Mouse (Mus musculus) macrophage (primary cell): ENCODE data around the gene Trappc12. TPM values are rescaled to one million over a fixed set of nuclear protein-coding genes. Genes with fewer than 3 reads are reported as not detected.

ENCODE experiments used
- H3K27ac ChIP-seq: fragments of 350-480 bp; formaldehyde crosslinking; 2 replicates; pipeline ENCODE4 v1.9.0; 2021
- H3K36me3 ChIP-seq: fragments of 350-480 bp; formaldehyde crosslinking; 2 replicates; pipeline ENCODE4 v1.9.0; 2021; ENCODE audit errors: inconsistent target
- H3K4me3 ChIP-seq: fragments of 350-480 bp; formaldehyde crosslinking; 2 replicates; pipeline ENCODE4 v1.9.0; 2021; ENCODE audit errors: inconsistent target
- H3K79me2 ChIP-seq: fragments of 350-480 bp; formaldehyde crosslinking; 2 replicates; pipeline ENCODE4 v1.9.0; 2021; ENCODE audit errors: inconsistent target
- WGBS: methylation state at CpG from one replicate; pipeline ENCODE4 v1.1.7; 2026; ENCODE audit warnings: inconsistent platforms; ENCODE audit not compliant: missing documents; 5-methylcytosine and 5-hydroxymethylcytosine counted together
- polyA plus RNA-seq: library from polyadenylated mRNA; stranded (reverse); fragments of 250-400 nt; gene quantifications from 3 replicates; pipeline ENCODE4 v1.2.4, GENCODE M21; 2018; ENCODE audit warnings: inconsistent platforms

Trappc12 gene
- polyA plus RNA-seq, 1 experiment from 2014 or later: 18.0 TPM

- H3K27ac ChIP-seq: no peak overlapping the region
- no peak overlapping the region for H3K4me3 ChIP-seq
- H3K36me3 ChIP-seq: peaks cover 68% of the 10 kb centered on the region
- H3K79me2 ChIP-seq: no peaks in the 10 kb centered on the region
- 94% methylated on average over 7 of the region's 7 CpGs for WGBS
Observed at GRCm38 (mm10) chr12:28690730-28691129, 59.5 kb downstream of the Trappc12 start.

GRCm38 (mm10) chr12:28688996-28689395 lies 61.3 kb downstream of the Trappc12 start:
- 96% methylated on average over 6 of the region's 6 CpGs for WGBS
- Histone ChIP-seq H3K27ac (no peak overlapping the region), H3K36me3 (peaks cover 56% of the 10 kb centered on the region), H3K79me2 (no peaks in the 10 kb centered on the region), H3K4me3 (no peak overlapping the region)

DNA sequence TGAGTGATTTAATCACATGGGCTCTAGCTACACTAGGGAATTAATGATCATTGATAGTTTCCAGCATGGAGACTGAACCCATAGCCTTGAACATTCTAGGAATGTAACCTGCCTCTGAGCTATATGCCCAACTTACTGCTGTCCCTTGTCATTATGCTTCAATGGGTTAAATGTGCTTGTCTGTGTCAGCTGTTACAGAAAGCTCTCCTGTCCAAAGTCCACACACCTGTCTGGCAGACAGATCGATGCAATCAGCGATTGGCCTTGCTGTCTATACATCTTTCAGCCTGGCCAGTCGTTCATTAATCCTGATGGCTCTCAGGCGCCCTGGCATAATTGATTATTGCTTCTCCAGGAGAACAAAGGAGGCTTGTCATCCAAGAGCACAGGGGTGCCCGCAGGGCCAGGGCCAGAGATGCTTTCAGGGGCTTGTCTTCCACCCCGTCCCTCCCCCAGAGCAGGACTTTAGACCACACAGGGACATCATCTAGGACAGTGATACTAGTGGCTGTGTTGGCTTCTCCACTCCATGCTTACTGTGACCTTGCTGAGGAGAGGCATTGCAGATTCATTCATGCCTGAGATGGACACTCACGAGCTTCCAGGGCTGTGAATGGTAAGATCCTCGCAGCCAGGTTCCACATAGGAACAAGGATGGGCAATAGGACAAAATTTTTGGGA lies 63.9 kb downstream of the Trappc12 start:
- Histone ChIP-seq H3K4me3 (no peak overlapping the region), H3K36me3 (peaks cover 40% of the 10 kb centered on the region), H3K79me2 (no peaks in the 10 kb centered on the region), H3K27ac (no peak overlapping the region)
- WGBS: 93% methylated on average over 8 of the region's 8 CpGs

DNA sequence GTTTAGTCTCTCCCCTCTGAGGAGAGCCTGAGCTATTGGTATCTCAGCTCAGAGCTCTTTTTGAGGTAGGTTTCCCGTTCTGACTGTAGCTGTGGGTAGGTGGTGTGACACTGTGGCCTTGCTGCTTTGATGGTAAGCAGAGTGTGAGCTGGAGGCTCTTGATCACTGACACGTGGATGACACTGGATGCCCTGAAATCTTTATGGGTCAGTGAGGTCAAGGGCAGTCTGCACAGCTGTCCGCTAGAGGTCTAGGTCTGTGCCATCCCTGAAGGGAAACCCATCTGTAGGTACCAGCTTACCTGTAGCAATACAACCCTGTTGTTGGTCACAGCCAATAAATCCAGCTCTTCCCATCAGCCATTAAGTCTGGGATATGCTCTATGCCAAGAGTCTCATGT lies 64.5 kb downstream of the Trappc12 start:
- H3K4me3 ChIP-seq: no peak overlapping the region
- 92% methylated on average over 3 of the region's 3 CpGs for WGBS
- H3K27ac ChIP-seq: no peak overlapping the region
- peaks cover 40% of the 10 kb centered on the region for H3K36me3 ChIP-seq
- H3K79me2 ChIP-seq: no peaks in the 10 kb centered on the region

DNA sequence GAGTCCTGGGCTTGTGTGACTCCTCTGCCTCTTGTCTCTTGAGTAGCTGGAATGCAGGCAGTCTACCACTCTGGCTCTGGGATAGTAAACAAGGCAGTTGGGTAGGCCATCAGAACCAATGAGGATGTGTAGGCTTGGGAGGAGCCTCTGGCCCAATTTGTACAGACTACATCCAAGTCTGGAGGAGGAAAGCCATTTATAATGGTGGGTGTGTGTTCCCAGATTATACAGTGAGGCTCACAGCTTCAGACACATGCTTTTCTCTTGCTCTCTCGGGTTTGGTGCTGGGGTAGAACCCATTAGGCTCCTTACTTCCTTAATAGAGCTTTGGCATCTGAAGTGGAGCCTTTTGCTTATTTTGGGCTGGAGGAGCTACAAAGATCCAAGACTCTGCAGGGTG lies 65.6 kb downstream of the Trappc12 start:
- H3K4me3 ChIP-seq: no peak overlapping the region
- WGBS: 100% methylated on average over 1 of the region's 1 CpGs
- H3K27ac ChIP-seq: no peak overlapping the region
- H3K36me3 ChIP-seq: peaks cover 39% of the 10 kb centered on the region
- H3K79me2 ChIP-seq: no peaks in the 10 kb centered on the region

DNA sequence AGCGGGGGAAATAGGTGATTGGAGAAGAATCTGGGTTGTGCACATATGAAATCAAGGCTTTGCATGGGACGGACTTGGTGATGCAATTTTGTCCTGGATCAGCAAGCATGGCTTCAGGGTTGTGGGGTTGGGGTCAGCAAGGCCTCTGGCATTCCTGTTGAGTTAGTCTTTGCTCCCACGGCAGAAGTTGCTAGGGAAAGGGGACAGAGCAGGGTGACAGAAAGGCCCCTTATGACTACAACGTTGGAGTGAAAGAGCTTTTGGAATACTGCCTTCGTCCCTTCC lies 74.4 kb downstream of the Trappc12 start:
- WGBS: 61% methylated on average over 5 of the region's 5 CpGs
- Histone ChIP-seq H3K36me3 (peaks cover 24% of the 10 kb centered on the region; the same call in 1 of the 2 replicates), H3K27ac (peak overlapping the region; percentile 87), H3K79me2 (peaks cover 34% of the 10 kb centered on the region), H3K4me3 (peak overlapping the region; percentile 64)

GRCm38 (mm10) chr12:28675121-28675924 lies 74.9 kb downstream of the Trappc12 start, which contains the start of gene Adi1:
TSS of gene Adi1 (plus strand) at chr12:28675231.
- Histone ChIP-seq H3K36me3 (peaks cover 19% of the 10 kb centered on the region; the same call in 1 of the 2 replicates), H3K4me3 (peak within 1 kb of the TSS; percentile 64), H3K27ac (peak within 1 kb of the TSS; percentile 87), H3K79me2 (peaks cover 34% of the 10 kb centered on the region)
- 1% methylated on average over 47 of the region's 53 CpGs for WGBS

- Histone ChIP-seq H3K27ac (no peak overlapping the region), H3K79me2 (peaks cover 34% of the 10 kb centered on the region), H3K4me3 (peak overlapping the region; percentile 64; the same call in 1 of the 2 replicates), H3K36me3 (peaks cover 8% of the 10 kb centered on the region; the same call in 1 of the 2 replicates)
- 80% methylated on average over 8 of the region's 10 CpGs for WGBS
Observed at GRCm38 (mm10) chr12:28674038-28674720, 76.1 kb downstream of the Trappc12 start.

DNA sequence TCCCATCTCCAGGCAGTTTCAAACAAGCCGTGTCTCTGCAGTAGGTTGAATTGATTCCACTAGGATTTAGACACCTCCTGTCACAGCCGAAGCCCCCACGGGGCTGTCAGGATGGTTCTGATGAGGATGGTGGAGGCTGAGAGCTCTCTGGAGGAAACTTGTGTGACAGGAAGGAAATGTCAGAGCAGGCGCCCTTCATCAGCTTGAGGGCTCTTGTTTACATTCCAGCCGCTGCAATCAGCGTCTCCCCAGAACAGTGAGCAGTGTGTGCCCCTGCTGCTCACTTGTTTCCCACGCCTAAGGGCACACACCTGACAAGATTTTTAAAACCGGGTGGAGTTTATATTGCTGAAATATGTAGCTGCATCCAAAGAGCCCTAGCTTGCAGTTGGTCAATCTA lies 83.0 kb downstream of the Trappc12 start:
- Histone ChIP-seq H3K27ac (no peak overlapping the region), H3K4me3 (no peak overlapping the region), H3K79me2 (no peaks in the 10 kb centered on the region), H3K36me3 (no peaks in the 10 kb centered on the region)
- 44% methylated on average over 7 of the region's 8 CpGs for WGBS

DNA sequence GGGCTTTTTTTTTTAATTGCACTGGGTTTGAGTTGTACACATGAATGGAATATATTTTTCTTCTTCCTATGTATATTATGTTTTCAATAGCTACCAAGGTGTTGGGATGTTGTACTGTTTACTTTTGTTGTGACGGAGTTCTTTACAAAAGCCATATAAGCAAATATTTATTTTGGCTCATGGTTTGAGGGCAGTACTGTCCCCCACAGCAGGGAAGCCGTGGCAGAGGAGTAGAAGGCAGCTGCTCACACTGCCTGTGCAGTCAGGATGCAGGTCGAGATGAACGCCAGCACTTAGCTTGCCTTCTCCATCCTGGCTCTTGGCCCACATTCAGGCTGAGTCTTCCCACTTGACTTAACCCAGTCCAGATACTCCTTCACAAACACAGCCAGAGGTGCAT lies 83.5 kb downstream of the Trappc12 start:
- Histone ChIP-seq H3K4me3 (no peak overlapping the region), H3K27ac (no peak overlapping the region), H3K36me3 (no peaks in the 10 kb centered on the region), H3K79me2 (no peaks in the 10 kb centered on the region)
- 88% methylated on average over 4 of the region's 4 CpGs for WGBS

DNA sequence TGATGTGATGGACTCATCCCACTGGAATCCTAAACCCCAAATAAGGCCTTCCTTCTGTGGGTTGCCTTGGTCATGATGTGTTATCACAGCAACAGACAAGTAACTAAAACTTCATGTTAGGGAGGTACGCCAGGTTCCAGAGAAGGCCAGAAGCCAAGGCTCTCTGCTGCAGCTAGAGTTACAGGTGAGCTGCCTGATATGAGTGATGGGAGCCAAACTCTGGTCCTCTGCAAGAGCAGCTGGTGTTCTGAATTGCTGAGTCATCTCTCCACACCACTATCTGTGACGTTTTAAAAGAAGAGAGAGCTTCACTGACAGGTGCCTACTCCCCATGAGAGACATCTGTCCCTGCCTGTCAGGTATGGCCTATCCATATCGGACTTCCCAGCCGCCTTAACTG lies 87.6 kb downstream of the Trappc12 start:
- WGBS: 75% methylated on average over 2 of the region's 4 CpGs
- H3K4me3 ChIP-seq: no peak overlapping the region
- H3K79me2 ChIP-seq: no peaks in the 10 kb centered on the region
- no peak overlapping the region for H3K27ac ChIP-seq
- peaks cover 26% of the 10 kb centered on the region for H3K36me3 ChIP-seq

DNA sequence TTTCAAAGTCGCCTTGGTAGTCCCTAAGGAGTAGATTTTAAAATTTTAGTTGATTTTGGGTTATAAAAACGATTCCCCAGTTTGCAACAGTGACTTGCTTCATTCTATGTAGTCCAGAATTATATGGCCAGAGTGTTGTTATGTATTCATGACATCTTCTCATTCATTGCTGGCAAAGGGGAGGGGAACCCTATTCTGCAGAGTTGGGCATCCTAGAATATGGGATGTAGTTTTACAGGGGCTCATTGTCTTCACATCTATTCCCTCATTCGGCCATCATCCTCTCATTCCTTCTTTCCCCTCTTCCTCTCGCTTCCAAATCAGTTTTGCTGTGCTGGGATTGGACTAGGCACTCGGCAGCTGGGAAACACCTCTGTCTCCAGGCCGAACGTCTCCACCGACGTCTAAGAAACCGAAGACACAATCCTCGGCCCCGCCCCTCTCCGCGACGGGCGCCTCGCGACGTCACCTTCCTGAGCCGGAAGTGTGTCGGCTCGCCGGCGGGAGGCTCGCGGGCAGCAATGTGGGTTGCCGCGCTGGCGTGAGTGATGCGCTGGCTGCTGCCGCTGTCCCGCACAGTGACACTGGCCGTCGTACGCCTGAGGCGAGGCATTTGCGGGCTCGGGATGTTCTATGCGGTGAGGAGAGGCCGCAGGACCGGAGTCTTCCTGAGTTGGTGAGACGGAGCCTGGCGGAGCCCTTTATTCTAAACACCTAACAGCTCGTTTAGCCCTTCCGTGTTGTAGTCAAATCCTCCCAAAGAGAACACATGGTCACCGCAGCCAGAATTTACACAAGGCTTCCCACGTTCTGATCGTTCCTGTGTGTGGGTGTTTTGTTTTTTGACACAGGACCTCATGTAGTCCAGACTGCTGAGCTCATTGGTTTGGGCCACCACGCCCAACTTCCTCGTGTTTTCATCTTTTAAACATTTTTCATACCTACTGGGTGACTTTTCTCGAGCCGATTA lies 100.8 kb downstream of the Trappc12 start, which contains the start of gene Rnaseh1:
TSS of gene Rnaseh1 (plus strand) at position 462 of the 970 bp plus-strand sequence.
- Histone ChIP-seq H3K27ac (peak within 1 kb of the TSS; percentile 56), H3K4me3 (peak within 1 kb of the TSS; percentile 94)

More for the DNA sequence above, 100.8 kb downstream of the Trappc12 start, which contains the start of gene Rnaseh1:
- WGBS: 3% methylated on average over 52 of the region's 52 CpGs
- H3K79me2 ChIP-seq: peaks cover 36% of the 10 kb centered on the region
- H3K36me3 ChIP-seq: no peaks in the 10 kb centered on the region; the same call in 1 of the 2 replicates
